Mouse (Mus musculus) kidney, adult 10 weeks (tissue): ENCODE results near the gene Olfr544. TPM values are rescaled to one million over a fixed set of nuclear protein-coding genes. Genes with fewer than 3 reads are reported as not detected.

Experiments
- polyA plus RNA-seq: library from polyadenylated mRNA; stranded (reverse); fragments of 350-450 nt; fragmentation: Illumina TruSeq; extraction: RNeasy Lipid Tissue Mini Kit (QIAGEN cat#74804); gene quantifications from one replicate; pipeline ENCODE4 v1.2.3, GENCODE M21; 2014; ENCODE audit warnings: low read depth, low replicate concordance

The Olfr544 gene
- polyA plus RNA-seq, result not detected

DNA sequence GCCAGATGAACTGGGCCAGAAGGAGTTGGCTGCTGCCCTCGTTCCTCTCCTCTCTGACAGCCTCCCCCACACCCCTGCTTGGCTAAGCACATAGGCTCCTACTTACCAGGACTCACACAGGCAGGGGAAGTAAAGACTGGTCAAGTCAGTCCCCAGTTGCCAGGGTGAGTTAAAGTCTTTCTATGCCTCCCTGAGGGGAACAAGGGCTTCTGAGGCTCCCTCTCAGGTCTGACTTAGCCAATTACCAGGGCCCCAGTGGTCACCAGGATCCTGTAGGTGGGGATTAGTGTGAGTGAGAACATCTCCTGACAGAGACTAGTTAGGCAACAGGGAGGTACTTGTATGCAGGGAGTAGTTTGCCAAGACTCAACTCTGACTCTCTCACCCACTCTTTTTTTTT is at the start of gene Olfr544:
Gene Olfr544, minus strand, starts transcription at position 153 of the 400 bp plus-strand sequence.

DNA sequence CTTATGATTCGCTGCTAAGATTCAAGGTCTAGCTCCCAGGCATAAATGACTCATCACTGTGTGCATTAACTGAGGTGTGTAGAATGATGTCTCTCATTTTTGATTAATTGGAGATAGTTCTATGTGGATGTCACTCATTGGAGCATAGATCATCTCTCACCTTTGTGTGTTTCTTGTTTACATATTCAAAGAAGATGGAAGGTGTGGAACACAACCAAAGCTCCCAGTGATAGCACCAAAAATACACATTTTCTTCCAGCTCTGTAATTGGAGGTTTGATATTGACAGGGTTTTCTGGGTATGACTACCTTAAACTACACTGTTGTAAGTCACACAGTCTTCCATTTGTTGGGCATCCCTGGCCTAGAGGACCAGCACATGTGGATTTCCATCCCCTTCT is 46.3 kb upstream of the Olfr544 start, which contains the start of gene Olfr547:
Gene Olfr547, plus strand, starts transcription at position 301 of the 400 bp plus-strand sequence.

DNA sequence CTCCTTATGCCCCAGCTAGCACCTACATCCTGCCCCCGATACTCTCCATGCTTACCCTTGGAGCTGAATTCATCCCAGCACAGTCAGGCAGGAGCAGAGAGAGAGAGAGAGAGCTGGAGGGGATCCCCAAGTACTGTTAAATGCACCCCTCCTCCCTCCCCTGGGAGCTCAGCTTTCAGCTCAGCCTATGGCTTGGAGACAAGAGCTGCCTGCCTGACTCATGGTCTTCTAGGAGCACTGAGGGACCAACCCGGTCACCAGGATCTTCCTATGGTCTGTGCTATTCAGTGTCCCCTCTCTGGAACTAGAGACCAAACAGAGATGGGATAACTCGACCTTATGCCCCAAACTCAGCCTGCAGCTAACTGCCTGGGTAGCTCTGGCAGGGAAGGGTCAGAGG is 11.4 kb upstream of the Olfr544 start, which contains the start of gene Olfr545:
Gene Olfr545, minus strand, starts transcription at position 101 of the 400 bp plus-strand sequence.

DNA sequence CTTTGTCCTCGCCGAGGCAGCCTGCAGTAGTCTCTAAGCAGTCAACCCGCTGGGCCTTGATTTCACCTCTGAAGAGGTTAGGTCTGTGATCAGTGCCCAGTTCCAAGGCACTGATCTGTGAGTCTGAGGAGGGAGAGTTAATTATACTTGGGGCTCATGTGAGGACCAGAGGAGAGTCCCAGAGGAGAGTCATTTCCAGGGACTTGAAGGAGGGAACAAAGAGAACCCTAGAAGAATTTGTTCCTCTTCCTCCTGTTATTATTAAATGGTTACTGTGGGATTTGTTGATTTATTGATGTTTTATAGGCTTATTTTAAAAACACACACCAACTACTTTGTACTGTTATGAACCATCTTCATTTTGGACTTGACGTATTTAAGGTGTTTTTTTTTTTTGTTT is 6.5 kb downstream of the Olfr544 start, which contains the start of gene Olfr543:
Gene Olfr543, minus strand, starts transcription at position 101 of the 400 bp plus-strand sequence.

GRCm38 (mm10) chr7:102441657-102442391 is 46.3 kb downstream of the Olfr544 start, which contains the start of gene Rrm1:
Rrm1 (plus strand) TSS chr7:102441695.

Other genes with a start within 250 kb of the Olfr544 start
- gene Rhog, start 232.3 kb downstream of the Olfr544 start, polyA plus RNA-seq, result 1.2 TPM
- gene Stim1, start 220.5 kb downstream of the Olfr544 start, polyA plus RNA-seq, result 5.1 TPM
- 22.6 TPM for gene Rrm1, start 46.6 kb downstream of the Olfr544 start, polyA plus RNA-seq
- gene Olfr543, start 6.6 kb downstream of the Olfr544 start, polyA plus RNA-seq, result not detected
- gene Olfr545, start 11.3 kb upstream of the Olfr544 start, polyA plus RNA-seq, result not detected
- not detected for gene Olfr547, start 46.4 kb upstream of the Olfr544 start, polyA plus RNA-seq
- not detected for gene Olfr548-ps1, start 52.6 kb upstream of the Olfr544 start, polyA plus RNA-seq
- not detected for gene Olfr549, start 61.6 kb upstream of the Olfr544 start, polyA plus RNA-seq
- 8.2 TPM for gene Trim21, start 77.2 kb upstream of the Olfr544 start, polyA plus RNA-seq
- not detected for gene Olfr550, start 83.1 kb upstream of the Olfr544 start, polyA plus RNA-seq
- not detected for gene Olfr551, start 103.6 kb upstream of the Olfr544 start, polyA plus RNA-seq
- not detected for gene Olfr552, start 109.5 kb upstream of the Olfr544 start, polyA plus RNA-seq
- gene Olfr553, start 129.9 kb upstream of the Olfr544 start, polyA plus RNA-seq, result not detected
- gene Olfr554, start 150.1 kb upstream of the Olfr544 start, polyA plus RNA-seq, result not detected
- gene Olfr555, start 170.5 kb upstream of the Olfr544 start, polyA plus RNA-seq, result not detected
- not detected for gene Olfr556, start 176.6 kb upstream of the Olfr544 start, polyA plus RNA-seq
- gene Trim68, start 199.0 kb upstream of the Olfr544 start, polyA plus RNA-seq, result 5.0 TPM
- gene Olfr557, start 207.6 kb upstream of the Olfr544 start, polyA plus RNA-seq, result not detected
- gene Olfr558, start 213.9 kb upstream of the Olfr544 start, polyA plus RNA-seq, result 5.7 TPM
- gene Olfr33, start 230.8 kb upstream of the Olfr544 start, polyA plus RNA-seq, result not detected
- gene Olfr559, start 239.2 kb upstream of the Olfr544 start, polyA plus RNA-seq, result not detected